Mouse (Mus musculus): ENCODE measurements at regions not wholly inside any gene's neighbourhood (a gene's known extent, or its start where the extent isn't known, plus 50 kb on each side); places are given as distances from the start of the nearest gene placed in this dataset.

GRCm38 (mm10) chr6:94340546-94340945 is 56.8 kb upstream of the Magi1 start:
- CTCF ChIA-PET, result no interaction called here

- CTCF ChIA-PET, result no interaction called here
These were observed 52.5 kb upstream of the Magi1 start for GRCm38 (mm10) chr6:94336168-94336567.

Measured in spleen, embryonic (tissue).